Mouse (Mus musculus) gastrocnemius, postnatal 10 days (tissue): ENCODE measurements at regions not wholly inside any gene's neighbourhood (a gene's known extent, or its start where the extent isn't known, plus 50 kb on each side); places are given as distances from the start of the nearest gene placed in this dataset.

Experiments
- DNase-seq: peaks from one replicate; pipeline ENCODE4 v3.0.0; 2021; ENCODE audit warnings: mixed read lengths

- no peak for DNase-seq
Observed at GRCm38 (mm10) chr6:100381046-100381445, 93.8 kb upstream of the Rybp start.

DNA sequence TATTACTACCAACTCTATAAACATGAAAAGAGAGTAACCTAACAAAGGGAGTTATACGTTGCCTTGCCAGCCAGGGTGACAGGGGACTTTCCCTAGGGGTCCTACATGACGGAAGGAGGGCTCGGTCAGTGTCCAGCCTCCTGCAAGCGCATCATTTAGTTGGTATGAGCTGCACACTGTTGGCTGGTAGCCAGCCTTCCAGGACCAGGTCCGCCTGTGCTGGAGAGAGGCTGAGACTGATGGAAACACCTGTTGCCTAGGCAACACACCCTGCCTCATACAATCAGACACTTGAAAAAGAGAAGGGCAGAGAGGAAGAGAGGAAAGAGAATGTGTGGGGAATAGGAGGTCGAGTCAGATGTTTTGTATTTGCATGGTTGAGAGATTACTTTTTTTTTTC is 93.3 kb upstream of the Rybp start:
- no peak for DNase-seq

- DNase-seq = no peak
Observed at GRCm38 (mm10) chr6:100379792-100380191, 92.5 kb upstream of the Rybp start.

- DNase-seq = no peak
Observed at GRCm38 (mm10) chr6:100378533-100378874, 91.2 kb upstream of the Rybp start.

- no peak for DNase-seq
Observed at GRCm38 (mm10) chr6:100377828-100378532, 90.7 kb upstream of the Rybp start.

DNA sequence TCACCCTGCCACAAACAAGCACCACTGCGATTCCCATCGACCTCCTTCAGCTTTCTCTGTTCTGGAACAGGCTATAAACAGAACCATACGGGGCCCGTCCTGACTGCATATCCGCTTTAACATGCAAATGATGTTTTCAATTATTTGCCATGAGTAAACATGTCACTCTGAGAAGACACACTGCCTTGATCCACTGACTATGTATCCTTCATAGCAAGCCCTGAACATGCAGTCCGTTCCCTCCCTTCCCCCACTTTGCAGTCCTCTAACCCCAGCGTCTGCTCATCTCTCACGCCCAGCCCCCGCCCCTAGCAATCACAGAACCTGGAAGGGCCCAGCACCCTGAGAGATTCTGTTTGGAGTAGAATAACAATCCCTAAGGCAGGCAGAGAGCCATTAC is 89.4 kb upstream of the Rybp start:
- no peak for DNase-seq

- DNase-seq = no peak
Observed at GRCm38 (mm10) chr6:100370828-100371227, 83.5 kb upstream of the Rybp start.

DNA sequence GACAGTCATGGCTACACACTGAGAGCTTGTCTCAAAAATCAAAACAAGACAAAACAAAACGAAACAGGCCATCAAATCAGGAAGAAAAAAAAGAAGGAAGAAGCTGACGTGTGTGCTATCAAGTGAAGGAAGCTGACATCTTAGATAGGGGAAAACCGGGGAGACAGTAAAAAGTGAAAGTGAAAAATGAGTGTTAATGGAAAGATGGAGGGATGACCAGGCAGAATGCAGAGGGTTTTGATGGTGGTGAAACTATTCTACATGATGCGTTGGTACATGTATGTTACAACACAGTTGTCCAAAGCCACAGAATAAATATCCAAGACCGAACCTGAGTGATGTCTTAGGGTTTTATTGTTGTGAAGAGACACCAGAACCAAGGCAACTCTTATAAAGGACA is 83.1 kb upstream of the Rybp start:
- DNase-seq = no peak

DNA sequence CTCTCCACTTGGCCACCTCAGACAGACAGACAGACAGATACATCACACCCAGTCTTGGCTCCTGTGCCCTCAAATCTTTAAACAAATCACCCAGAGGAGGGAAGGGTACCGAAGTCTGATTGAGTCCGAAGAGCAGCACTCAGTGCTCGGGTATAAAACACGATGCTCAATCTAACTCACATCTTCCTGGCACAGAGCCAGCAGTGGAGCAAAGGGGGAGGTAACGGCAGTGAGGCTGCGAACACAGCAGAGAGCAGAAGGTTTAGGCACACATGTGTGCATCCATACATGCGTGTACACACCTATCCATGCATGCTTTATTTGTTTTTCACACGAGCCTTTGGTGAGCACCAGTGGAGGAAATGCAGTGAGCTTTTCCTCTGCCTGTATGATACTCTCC is 78.9 kb upstream of the Rybp start:
- no peak for DNase-seq

GRCm38 (mm10) chr6:100365791-100366190 is 78.5 kb upstream of the Rybp start:
- no peak for DNase-seq

- DNase-seq = no peak
Observed at GRCm38 (mm10) chr6:100363683-100364082, 76.4 kb upstream of the Rybp start.

DNA sequence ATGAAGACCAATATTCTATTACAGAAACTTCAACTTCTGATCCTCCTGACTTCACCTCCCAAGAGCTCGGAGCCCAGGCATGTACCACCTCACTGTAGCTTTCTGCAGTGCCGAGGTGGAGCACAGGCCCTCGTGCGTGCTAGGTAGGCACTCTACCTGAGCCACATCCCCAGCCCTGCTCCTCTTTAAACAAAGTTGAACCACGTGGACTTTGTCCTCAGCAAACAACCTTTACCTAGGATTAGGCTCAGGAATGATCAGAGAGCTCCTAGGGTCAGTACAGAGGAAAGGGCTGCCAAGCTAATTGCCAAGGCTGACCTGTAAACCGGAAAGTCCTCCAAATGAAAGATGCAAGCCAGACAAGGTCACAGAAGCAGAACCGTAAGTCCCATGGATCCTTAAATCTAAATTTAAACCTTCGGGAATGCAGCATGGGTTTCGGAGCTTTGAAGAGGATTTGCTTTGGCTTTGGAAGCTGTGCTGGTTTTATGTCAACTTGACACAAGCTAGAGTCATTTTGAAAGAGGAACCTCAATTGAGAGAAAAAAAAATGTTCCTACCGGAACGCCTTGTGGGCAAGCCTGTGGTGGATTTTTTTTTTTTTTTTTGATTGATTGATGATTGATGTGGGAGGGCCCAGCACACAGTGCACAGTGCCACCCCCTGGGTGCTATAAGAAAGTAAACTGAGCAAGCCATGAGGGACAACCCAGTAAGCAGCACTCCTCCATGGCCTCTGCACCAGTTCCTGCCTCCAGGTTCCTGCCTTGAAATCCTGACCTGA is 69.5 kb upstream of the Rybp start:
- no peak for DNase-seq

GRCm38 (mm10) chr6:100355858-100356257 is 68.6 kb upstream of the Rybp start:
- DNase-seq = no peak

DNA sequence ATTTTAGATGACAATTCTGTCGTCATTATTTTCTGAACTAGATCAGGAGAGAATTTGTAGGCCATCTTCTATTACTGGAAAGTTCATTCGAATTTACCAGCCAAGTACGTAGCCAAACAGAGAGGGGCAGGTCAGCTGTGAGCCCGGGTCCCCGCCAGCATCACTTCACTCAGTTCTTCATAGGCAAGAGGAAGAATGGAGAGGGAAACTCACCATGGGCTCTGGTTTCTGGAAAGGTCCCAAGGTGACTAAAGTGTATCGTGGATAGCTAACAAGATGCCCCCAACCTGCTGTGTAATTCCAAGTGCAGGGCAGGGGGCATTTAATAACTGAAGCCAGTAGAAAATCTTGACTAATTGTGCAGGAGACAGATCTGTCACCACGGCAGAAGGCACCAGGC is 60.2 kb upstream of the Rybp start:
- no peak for DNase-seq

DNA sequence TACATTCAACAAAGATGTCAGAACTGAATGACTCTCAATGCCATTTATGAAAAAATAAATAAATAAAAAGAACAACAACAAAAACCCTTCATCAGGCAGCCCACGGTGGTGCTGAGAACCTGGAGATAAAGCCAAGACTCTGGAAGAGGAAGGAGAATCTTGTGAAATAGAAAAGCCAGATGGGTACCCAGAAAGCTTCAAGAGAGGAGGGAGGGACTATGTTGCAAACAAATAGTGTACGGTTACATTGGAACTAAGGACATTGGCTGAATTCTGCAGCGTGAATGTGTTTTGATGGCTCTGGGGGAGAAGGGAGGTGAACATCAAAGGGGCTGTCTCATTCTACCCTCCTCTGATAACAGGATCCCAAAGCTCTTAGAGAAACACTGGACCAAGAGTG is 57.8 kb upstream of the Rybp start:
- DNase-seq = no peak

DNA sequence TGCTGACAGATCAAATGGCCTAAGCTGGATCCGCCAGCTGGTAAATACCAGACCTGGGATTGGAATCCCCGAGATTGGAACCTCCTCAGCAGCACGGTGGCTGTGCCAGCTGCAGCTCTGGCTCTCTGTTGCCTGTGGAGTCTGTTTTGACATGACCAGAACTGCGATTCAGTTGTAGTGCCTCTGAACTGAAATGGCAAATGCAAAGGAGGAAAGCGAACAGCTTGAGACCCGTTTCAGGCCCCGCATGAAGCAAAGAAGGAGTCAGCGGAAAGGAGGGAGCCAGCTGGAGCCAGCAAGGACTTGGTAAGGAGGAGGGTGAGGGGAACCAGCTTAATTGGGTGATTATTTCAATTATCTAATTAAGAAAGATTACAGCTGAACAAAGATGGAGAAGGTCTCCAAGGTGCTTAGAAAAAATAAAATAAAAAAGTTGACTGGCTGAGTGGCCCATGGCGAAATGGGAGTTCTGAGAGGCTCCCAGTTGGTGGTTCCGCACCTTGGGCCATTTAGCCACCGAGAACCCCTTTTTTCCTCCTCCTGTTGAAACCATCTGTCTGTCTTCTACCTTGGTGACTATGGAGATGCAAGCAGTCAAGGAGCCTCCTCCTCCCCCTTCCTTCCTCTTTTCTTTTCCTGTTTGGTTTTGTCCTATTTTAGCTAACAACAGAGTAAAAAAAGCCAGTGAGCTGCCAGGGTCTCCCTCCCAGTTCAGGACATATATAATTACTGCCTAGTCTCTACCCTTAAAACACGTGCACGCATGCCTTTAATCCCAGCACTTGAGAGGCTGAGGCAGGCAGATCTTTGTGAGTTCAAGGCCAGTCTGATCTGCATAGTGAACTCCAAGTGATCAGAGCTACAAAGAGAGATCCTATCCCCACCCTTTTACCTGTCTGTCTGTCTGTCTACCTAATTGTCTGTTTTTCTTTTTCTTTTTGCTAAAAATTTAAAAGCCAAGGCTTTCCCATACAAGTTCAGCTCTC is 54.3 kb upstream of the Rybp start:
- no peak for DNase-seq

DNA sequence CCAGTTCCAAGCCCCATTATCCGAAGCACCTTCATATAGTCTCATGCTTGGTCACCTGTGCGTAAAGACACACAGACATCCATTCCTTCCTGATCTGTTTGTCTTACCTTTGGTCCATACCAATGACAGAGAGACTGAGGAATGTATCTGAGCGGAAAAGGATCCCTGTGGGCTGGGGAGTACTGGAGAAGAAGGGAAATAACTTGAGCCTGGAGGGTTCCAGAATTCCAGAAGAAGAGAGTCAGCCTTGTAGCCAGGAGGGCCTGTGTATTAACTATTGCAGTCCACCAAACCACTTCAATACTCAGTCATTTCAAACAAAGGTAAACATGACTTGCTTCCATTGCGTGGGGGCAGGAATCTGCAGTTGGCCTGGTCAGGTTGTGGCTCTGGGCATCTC is 51.0 kb upstream of the Rybp start:
- no peak for DNase-seq
